Mouse (Mus musculus) spleen, adult 12 weeks (tissue): ENCODE data around the gene Gm8265.
"Not testable (repeated sequence)": the region's sequence is repeated elsewhere in the genome, so short reads cannot be mapped to it uniquely, and the experiment has no call there.

Experiments used
- DNase-seq: peaks from one replicate; pipeline ENCODE4 v3.0.0; 2022; ENCODE audit warnings: low spot score

Gm8265 gene

GRCm38 (mm10) chr14:5632928-5633327, at the start of gene Gm8265:
Gm8265 (minus strand) TSS chr14:5633028.
- DNase-seq, result not testable (repeated sequence)
